Mouse (Mus musculus): ENCODE data around the gene Ciz1.
A peak's percentile ranks its signal among the peaks of the same experiment; 100 is the strongest.

Gene Ciz1

GRCm38 (mm10) chr2:32420066-32420608, 68.0 kb downstream of the Ciz1 start:
- DNase-seq: no peak

- DNase-seq: peak; percentile 61
Observed at GRCm38 (mm10) chr2:32420647-32421046, 68.5 kb downstream of the Ciz1 start.

DNA sequence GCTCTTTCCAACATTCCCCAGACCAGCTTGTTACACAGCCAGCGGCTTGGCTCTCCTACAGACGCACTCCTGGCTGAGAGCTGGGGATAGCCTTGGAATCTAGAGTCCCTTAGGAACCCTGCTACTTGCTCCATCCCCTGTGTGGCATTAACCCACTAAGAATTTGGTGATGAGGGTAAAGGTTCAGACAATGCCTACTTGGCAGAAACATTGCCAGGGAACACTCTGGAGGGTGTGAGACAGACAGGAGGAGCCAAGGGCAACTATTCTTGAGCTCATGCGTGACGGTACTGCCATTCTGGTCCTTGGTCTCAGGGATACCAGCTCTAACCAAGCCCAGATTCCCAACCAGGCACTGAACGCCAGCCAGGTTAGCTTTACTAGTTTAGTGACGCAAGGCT, 69.7 kb downstream of the Ciz1 start:
- DNase-seq: peak; percentile 93

DNA sequence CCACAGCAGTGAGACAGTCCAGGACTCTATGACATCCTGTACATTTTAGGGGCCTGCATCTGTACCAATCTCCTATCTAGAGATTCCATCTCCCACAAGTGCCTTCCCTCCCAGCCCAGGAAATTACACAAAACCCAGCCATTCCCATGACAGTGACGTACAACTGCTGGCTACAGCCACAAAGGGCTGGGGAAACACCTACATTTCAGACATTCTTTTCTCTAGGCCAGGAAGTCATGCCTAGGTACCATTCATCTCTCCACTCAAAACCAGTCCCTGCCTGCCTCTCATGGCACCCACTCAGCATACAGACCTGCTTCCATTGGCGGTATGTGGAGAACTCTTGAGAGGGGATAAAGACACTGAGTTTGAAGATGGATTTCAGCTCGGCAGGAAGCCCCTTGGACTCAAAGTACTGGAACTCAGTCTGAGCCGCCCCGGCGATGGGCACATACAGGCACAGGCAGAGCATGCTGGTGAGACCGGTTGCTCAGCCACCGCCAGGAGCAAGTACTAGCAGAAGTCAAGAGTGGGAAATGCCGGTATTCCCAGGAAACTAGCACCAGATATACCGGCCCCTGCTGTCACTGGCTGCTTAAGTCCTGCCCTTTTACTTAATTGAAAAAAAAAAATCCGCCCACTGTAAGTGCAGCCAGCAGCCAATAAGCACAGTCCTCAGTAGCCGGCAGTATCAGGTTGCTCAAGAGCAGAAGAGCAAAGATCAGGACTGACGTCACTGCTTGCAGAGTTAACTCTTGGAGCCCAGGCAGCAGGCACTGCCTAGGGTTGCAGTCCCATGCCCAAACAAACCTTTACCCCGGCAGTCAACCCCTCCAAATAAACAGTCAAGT, 71.6 kb downstream of the Ciz1 start:
- DNase-seq: peak; percentile 96

DNA sequence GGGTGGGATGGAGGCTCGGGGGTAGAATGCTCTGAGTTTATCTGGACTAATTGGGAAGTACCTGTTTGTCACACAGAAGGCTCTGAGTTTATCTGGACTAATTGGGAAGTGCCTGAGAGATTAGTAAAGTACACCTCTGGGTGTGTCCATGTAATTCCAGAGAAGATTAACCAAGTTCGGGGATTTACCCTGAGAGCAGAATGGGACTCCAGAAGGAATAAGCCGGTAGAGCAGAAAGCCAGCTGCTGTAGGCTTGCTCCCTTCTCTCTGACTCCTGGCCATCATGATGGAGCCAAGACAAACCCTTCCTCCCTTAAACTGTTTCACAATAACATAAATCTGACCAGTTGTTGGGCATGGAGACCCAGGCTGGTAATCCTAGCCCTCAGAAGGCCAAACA, 72.7 kb downstream of the Ciz1 start:
- no peak for DNase-seq

DNA sequence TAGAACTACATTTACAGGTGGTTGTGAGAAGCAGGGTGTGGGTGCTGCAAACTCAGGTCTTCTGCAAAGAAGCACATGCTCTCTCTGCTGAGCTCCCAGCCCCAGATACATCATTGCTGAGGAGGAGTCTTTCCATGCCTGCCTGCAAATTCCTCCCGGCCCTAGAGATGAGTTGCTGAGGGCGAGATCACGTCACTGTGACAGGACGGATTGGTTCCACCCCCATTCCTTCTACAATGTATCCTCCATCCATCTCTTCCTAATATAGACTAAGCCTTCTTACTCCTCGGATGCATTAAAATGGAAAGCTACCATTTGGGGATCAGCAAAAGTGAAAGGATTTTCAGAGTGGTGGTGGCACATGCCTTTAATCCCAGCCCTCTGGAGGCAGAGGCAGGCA, 73.4 kb downstream of the Ciz1 start:
- no peak for DNase-seq

- DNase-seq: no peak
Observed at GRCm38 (mm10) chr2:32426141-32426540, 74.0 kb downstream of the Ciz1 start.

- no peak for DNase-seq
Observed at GRCm38 (mm10) chr2:32427720-32428119, 75.6 kb downstream of the Ciz1 start.

DNA sequence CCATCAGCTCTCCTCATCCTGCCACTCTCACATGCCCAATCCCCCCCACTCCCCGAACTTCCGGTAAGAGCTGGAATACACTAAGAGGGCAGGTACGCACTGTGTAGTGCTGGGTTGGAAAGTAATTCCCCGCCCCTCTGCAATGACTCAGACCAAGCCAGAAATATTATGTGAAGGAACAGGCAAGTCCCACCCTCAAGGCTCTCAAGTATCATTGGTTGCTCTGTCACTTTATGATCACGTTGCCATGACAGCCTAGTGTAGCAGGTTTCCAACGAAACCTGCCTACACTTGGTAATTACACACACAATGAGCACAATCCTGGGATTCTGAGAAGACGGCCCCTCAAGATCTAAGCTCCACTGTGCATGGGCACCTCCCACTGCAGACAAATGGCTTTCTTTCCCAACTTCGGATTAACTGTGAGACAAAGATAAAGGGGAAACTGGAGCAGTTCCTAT, 76.2 kb downstream of the Ciz1 start:
- no peak for DNase-seq

GRCm38 (mm10) chr2:32429215-32429891, 77.2 kb downstream of the Ciz1 start:
- no peak for DNase-seq

Data from kidney, adult 9 months (tissue).